Mouse (Mus musculus) G1E (cell line): Measurements from ENCODE around the gene Lysmd4. TPM values are rescaled to one million over a fixed set of nuclear protein-coding genes. Genes with fewer than 3 reads are reported as not detected.

Experiments
- ATAC-seq: 2 replicates; pipeline ENCODE4 v1.8.0; 2016; ENCODE audit warnings: mild to moderate bottlenecking; ENCODE audit not compliant: insufficient number of reproducible peaks, poor library complexity, low FRiP score, severe bottlenecking; ENCODE audit errors: extremely low read depth
- DNase-seq: peaks from one replicate; pipeline ENCODE4 v3.0.0; 2012; ENCODE audit warnings: low spot score
- H3K27me3 ChIP-seq: 2 replicates; pipeline ENCODE4 v1.6.1; 2012; ENCODE audit warnings: mild to moderate bottlenecking, low read length, inconsistent platforms; ENCODE audit not compliant: insufficient read depth
- H3K36me3 ChIP-seq: replicated peaks from 2 replicates; pipeline ENCODE3; 2012; ENCODE audit warnings: mild to moderate bottlenecking, inconsistent platforms
- H3K4me1 ChIP-seq: 2 replicates; pipeline ENCODE4 v1.6.1; 2012; ENCODE audit warnings: low read depth, low read length, inconsistent platforms, mixed read lengths; ENCODE audit not compliant: insufficient read depth
- H3K4me3 ChIP-seq: 2 replicates; pipeline ENCODE4 v1.5.1; 2012; ENCODE audit warnings: low read depth, mild to moderate bottlenecking, inconsistent platforms, low read length, moderate library complexity, mixed read lengths
- H3K9me3 ChIP-seq: replicated peaks from 2 replicates; pipeline ENCODE4 v1.6.1; 2012; ENCODE audit warnings: inconsistent platforms
- CTCF ChIP-seq: IDR thresholded peaks from 2 replicates; pipeline ENCODE4 v1.5.1; 2012; ENCODE audit warnings: low read depth, low read length, inconsistent platforms, mixed read lengths
- GATA1 ChIP-seq: IDR thresholded peaks from 2 replicates; pipeline ENCODE4 v1.6.1; 2012; ENCODE audit warnings: borderline replicate concordance, low read length, inconsistent platforms, mixed read lengths
- GATA2 ChIP-seq: IDR thresholded peaks from 2 replicates; pipeline ENCODE4 v1.6.1; 2012; ENCODE audit warnings: low read depth, low read length, inconsistent platforms, borderline replicate concordance
- POLR2AphosphoS5 ChIP-seq: IDR thresholded peaks from 2 replicates; pipeline ENCODE4 v1.6.1; 2012; ENCODE audit warnings: low read depth, low read length, inconsistent platforms; ENCODE audit not compliant: insufficient replicate concordance
- TAL1 ChIP-seq: conservative IDR thresholded peaks from 2 replicates; pipeline ENCODE4 v1.6.1; 2012; ENCODE audit warnings: low read depth, low read length, inconsistent platforms, mixed read lengths
- polyA plus RNA-seq: library from polyadenylated mRNA; stranded (reverse); fragments of >175 nt; gene quantifications from 2 replicates; pipeline ENCODE4 v1.2.3, GENCODE M21; 2012
- total RNA-seq, 2 experiments: library from RNA; stranded (forward) in 1 of 2; stranded (reverse) in 1 of 2; fragments of 200-1000 nt in 1 of 2; fragments of >200 nt in 1 of 2; fragmentation: Nextera tagmentation in 1 of 2; gene quantifications; 2 replicates each; pipeline ENCODE4 v1.2.3; 2014 to 2017

Lysmd4 gene
- total and polyA plus RNA-seq, 3 experiments: 1.5 to 2.1 (median 1.9) TPM

DNA sequence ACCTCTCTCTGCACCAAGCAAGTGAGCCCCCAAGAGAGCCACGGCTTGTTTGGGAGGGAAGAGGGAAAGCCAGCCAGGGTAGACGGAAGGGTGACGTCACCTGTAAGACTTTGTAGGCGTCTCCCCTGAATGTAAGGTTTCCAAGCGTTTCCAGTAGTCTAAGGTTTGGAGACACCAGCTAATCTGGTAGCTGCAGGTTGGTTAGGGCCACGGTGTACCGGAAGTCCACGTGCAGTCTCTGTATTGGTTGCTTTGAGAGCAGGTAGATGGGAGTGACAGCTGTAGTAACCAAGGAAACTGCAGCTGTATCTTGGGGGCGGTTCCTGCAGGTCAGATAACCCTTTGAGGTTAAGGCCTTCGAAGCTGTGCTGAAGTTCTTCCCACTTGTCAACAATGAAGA lies 15.8 kb upstream of the Lysmd4 start:
- ATAC-seq (no peak), DNase-seq (no peak)
- Histone ChIP-seq H3K36me3 (no peaks in the 10 kb centered on the region), H3K27me3 (no peaks in the 10 kb centered on the region), H3K4me1 (no peaks in the 10 kb centered on the region), H3K4me3 (no peak overlapping the region), H3K9me3 (no peaks in the 10 kb centered on the region)
- no peak for TF ChIP-seq GATA2
- TF ChIP-seq POLR2AphosphoS5: no peak
- TF ChIP-seq CTCF: no peak
- no peak for TF ChIP-seq TAL1
- TF ChIP-seq GATA1: no peak

DNA sequence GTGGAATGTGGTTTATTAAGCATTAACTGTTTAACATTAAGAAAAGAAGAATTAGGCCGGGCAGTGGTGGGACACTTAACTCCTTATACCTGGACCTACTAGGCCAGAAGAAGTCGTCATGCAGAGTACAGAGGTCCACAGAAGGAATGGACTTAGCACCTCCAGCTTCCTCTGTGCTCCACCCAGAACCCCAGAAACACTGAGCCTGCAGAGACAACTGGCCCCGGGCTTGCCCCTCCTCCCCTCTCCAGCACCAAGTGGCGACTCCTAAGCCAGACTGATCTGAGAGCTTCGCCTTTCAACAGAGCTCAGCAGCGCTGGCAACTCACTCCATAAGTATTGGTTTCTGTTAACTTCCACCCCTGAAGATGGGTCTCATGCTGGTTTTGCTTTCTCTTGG lies 14.6 kb upstream of the Lysmd4 start:
- H3K4me1 ChIP-seq: no peaks in the 10 kb centered on the region
- TF ChIP-seq POLR2AphosphoS5 (no peak), GATA2 (no peak), GATA1 (no peak), CTCF (no peak), TAL1 (no peak)
- no peaks in the 10 kb centered on the region for H3K36me3 ChIP-seq
- no peaks in the 10 kb centered on the region for H3K27me3 ChIP-seq
- DNase-seq: no peak
- ATAC-seq: no peak
- no peak overlapping the region for H3K4me3 ChIP-seq
- no peaks in the 10 kb centered on the region for H3K9me3 ChIP-seq

DNA sequence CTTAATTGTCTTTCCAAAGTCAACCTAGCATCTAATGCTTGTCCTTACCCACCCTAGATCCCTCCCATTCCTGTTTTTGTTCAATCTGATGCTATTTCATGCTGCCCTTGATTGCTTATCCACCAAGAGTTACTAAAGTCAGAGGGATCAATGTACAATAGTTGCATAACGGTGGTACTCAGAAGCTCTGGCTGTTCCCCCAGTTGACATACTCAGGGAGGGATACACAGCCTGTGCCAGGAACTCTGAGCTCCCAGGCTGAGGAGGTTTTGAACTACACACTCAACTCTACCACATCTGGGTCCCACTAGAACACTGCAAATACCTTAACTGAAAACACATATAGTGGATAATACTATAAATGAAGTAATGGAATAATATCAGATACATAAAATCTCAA lies 14.0 kb upstream of the Lysmd4 start:
- ATAC-seq (no peak), DNase-seq (no peak)
- Histone ChIP-seq H3K27me3 (no peaks in the 10 kb centered on the region), H3K36me3 (no peaks in the 10 kb centered on the region), H3K9me3 (no peaks in the 10 kb centered on the region), H3K4me3 (no peak overlapping the region), H3K4me1 (no peaks in the 10 kb centered on the region)
- TF ChIP-seq CTCF (no peak), TAL1 (no peak), POLR2AphosphoS5 (no peak), GATA2 (no peak), GATA1 (no peak)

DNA sequence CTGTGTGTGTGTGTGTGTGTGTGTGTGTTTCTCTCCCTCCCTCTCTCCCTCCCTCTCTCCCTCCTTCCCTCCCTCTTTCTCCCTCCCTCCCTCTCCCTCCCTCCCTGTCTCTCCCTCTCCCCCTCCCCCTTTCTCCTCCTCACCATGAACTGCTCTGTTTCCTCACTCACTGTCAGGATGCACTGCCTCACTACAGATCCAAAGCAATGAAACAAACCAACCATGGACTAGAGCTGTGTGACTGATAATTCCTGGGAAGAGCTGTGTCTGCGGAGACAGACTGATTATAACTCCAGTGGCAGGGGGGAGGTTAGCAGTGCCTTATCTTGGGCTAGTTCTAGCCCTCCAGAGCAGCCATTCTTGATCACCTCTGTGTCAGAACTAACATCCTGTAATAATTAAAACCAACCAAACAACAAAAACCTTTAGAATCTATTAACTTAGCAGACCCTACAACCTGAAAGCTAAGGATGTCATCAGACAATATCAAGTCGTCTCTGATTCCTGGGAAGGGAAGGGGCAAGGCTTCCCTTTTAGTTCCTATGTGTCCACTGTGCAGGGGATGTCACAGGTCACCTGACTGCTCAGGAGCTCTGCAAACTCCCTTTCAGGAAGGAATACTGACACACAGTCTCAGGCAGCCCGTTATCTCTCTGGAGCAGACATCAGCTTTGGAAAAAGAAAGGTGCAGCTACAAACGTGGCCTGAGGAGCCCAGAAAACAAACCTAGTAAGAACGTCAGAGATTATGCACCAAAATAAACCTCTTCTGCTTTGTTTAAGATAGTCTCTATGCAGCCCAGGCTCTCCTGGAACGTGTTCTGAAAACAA lies 12.1 kb upstream of the Lysmd4 start:
- Histone ChIP-seq H3K9me3 (no peaks in the 10 kb centered on the region), H3K4me1 (no peaks in the 10 kb centered on the region), H3K36me3 (no peaks in the 10 kb centered on the region), H3K27me3 (no peaks in the 10 kb centered on the region), H3K4me3 (no peak overlapping the region)
- DNase-seq (no peak), ATAC-seq (no peak; the same call in 1 of the 2 replicates)
- no peak for TF ChIP-seq CTCF
- no peak for TF ChIP-seq GATA2

DNA sequence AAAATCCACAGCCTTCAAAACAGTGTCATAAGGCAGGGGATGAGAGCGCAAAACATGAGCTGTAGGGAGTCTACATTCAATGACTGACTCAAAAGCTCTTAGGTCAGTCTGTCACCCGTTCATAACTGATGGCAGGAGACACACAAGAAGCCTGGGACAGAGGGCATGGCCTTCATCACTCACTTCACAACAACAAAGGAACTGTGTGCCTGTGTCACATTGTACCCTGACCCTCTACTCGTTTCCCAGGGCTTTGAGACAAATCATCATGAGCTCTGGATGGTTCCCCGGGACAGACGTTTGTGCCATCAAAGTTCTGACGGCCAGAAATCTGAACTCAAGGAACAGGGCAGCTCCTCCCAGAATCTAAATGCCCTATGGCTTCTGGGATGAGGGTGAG lies 11.0 kb upstream of the Lysmd4 start:
- Histone ChIP-seq H3K4me1 (no peaks in the 10 kb centered on the region), H3K27me3 (no peaks in the 10 kb centered on the region), H3K4me3 (no peak overlapping the region), H3K9me3 (no peaks in the 10 kb centered on the region), H3K36me3 (no peaks in the 10 kb centered on the region)
- DNase-seq (no peak), ATAC-seq (no peak)
- TF ChIP-seq POLR2AphosphoS5 (no peak), GATA1 (no peak), CTCF (no peak), GATA2 (no peak), TAL1 (no peak)

DNA sequence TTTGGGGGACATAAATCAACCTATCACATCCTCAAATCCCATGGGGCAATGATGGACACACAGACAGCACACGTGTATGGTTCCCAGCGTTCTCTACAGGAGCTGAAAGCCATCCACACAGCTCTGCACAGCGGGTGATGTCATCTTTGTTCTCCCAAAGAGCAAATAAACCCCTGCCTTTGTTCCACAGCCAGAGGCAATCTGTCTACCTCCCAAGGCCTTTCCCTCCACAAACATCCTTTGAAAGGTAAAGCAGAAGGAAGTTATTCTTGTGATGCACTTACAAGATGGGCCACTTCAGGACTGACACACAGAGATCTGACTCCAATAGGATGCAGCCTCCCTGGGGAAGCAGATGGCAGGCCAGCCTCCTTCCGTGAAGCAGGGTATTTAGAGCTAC lies 10.4 kb upstream of the Lysmd4 start:
- TF ChIP-seq TAL1 (no peak), GATA2 (no peak), POLR2AphosphoS5 (no peak), CTCF (no peak), GATA1 (no peak)
- no peaks in the 10 kb centered on the region for H3K9me3 ChIP-seq
- H3K36me3 ChIP-seq: no peaks in the 10 kb centered on the region
- DNase-seq (no peak), ATAC-seq (no peak)
- H3K4me3 ChIP-seq: no peak overlapping the region
- no peaks in the 10 kb centered on the region for H3K27me3 ChIP-seq
- H3K4me1 ChIP-seq: no peaks in the 10 kb centered on the region

DNA sequence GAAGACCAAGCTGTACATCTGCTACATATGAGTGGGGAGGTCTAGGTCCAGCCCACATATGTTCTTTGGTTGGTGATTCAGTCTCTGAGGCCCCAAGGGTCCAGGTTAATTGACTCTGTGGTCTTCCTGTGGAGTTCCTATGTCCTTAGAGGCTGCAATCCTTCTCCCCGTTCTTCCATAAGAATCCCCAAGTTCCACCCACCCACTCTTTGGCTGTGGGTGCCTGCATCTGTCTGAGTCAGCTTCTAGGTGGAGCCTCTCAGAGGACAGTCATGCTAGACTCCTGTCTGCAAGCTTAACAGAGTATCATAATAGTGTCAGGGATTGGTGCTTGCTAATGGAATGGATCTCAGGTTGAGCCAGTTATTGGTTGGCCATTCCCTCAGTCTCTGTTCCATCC lies 8.8 kb upstream of the Lysmd4 start:
- Histone ChIP-seq H3K4me1 (no peaks in the 10 kb centered on the region), H3K27me3 (no peaks in the 10 kb centered on the region), H3K4me3 (no peak overlapping the region), H3K9me3 (no peaks in the 10 kb centered on the region), H3K36me3 (no peaks in the 10 kb centered on the region)
- no peak for DNase-seq
- no peak for ATAC-seq
- TF ChIP-seq TAL1 (no peak), GATA2 (no peak)
